Mouse (Mus musculus): ENCODE measurements around the gene Tsku.

GRCm38 (mm10) chr7:98369762-98370369 lies 8.7 kb upstream of the Tsku start:
- TF ChIP-seq POLR2A (IDR thresholded peaks at IDR 0.05; ENCODE audit: borderline replicate concordance, insufficient read depth, low read length) (no peak), CTCF (IDR thresholded peaks at IDR 0.05; ENCODE audit: borderline replicate concordance, insufficient read depth, low read depth, low read length) (no peak)
